Mouse (Mus musculus) CD4-positive naive resting alpha-beta T cell, adult 76 days (primary cell): ENCODE results near the gene Slc9a3r2. TPM values are rescaled to one million over a fixed set of nuclear protein-coding genes. Genes with fewer than 3 reads are reported as not detected.

ENCODE experiments used
- total RNA-seq: library from RNA; stranded (reverse); gene quantifications from one replicate; pipeline ENCODE4 v1.2.4, GENCODE M21; 2023

The Slc9a3r2 gene
- 0.73 TPM for total RNA-seq

DNA sequence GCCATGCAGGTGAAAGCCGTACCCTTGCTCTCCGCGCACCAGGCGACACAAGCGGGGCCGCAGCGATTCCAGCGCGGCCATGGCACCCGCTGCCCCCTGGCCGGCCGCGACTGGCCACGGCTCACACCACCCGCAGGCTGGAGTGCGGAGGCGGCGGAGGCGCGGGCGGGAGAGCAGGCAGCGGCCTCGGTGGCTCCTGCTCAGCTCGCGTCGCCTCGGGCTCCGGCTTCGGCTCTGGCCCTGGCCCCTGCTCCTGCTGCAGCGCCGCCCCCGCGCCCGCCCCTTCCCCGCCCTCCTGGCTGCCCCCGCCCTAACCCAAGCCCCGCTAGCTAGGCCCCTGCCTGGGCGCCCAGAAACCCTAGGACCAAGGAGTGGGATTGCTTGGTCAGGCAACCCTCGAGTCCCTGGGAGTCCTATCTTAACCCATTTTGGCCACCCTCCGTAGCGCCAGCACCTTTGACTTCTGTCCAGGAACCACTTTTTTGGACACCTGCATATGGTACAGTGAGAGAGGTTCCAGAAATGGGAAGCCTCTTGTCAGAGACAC, at the start of gene Slc9a3r2:
TSS of gene Slc9a3r2 (minus strand) at position 258 of the 547 bp plus-strand sequence.

DNA sequence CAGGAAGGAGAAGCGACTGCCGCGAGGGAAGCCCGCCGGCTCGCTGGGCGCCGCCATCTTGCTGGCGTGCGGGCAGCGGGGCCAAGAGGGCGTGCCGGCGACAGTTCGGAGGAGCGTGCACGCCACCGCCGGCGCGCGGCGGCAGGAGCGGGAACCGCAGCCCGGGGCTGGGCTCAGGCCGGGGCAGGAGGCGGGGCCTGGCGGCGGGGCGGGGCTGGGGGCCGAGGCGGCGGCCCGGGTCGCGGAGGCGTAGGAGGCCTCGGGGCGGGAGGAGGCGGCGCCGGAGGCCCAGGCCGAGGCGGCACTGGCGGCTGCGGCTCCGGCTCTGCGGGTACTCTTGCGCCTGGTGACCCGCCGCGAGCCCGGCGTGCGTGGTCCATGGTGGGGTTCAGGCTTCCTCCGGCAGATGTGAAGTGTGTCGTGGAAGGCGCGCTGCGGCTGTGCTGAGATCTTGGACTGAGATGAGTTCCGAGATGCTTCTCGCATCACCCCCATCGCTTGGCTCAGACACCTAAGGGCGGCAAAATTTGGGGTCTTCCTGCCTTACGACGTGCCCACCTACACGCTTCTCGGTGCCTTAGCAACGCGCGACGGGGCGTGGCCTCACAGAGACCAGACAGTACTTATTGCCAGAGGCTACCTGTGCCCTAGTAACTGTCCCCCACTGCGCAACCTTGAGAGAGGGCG, 46.0 kb upstream of the Slc9a3r2 start, which contains the start of the genes Gfer and Noxo1:
TSS of gene Gfer (minus strand) at position 146 of the 687 bp plus-strand sequence.
TSS of gene Noxo1 (plus strand) at position 224 of the 687 bp plus-strand sequence.

GRCm38 (mm10) chr17:24689251-24690081, 39.3 kb upstream of the Slc9a3r2 start, which contains the start of gene Syngr3:
Syngr3 (minus strand) TSS chr17:24689955.

GRCm38 (mm10) chr17:24669545-24670245, 19.6 kb upstream of the Slc9a3r2 start, which contains the start of gene Zfp598:
Zfp598 (plus strand) TSS chr17:24669687.

GRCm38 (mm10) chr17:24658017-24658758, 8.1 kb upstream of the Slc9a3r2 start, which contains the start of gene Npw:
Npw (minus strand) TSS chr17:24658457.

DNA sequence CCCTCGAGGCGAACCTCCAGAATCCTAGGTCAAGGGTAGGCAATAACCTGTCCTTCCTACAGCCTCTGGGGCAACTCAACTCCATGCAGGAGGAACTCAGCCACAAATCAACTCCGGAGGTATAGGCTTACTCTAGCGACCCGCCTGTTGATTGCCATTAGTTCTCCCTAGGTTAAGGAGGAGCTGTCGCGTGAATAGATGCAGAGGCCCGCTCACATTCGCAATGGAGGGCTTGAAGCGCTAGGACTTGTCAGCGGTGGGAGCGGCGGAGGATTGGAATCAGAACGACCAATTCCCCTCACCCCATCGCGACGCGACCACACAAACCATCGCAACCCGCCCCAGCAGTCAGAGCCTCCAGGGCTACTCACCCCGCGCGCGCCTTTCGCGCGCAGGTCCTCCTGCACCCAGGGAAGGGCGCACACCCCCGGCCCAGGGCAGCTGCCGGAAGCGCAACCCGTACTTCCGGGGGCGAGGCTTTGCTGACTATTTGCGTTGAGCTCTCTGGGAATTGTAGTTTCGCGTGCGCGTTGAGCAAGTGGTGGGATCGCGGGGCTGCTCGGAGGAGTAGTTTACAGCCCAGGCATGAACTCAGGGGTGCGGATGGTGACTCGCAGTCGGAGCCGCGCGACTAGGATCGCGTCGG, 17.8 kb downstream of the Slc9a3r2 start, which contains the start of the genes Tsc2 and Nthl1:
TSS of gene Tsc2 (minus strand) at position 464 of the 646 bp plus-strand sequence.
TSS of gene Nthl1 (plus strand) at position 514 of the 646 bp plus-strand sequence.

Other genes starting within 250 kb of the Slc9a3r2 start
- gene Rnps1, start 235.8 kb downstream of the Slc9a3r2 start, total RNA-seq, result 191 TPM
- gene Eci1, start 223.7 kb downstream of the Slc9a3r2 start, total RNA-seq, result 13.7 TPM
- 3.6 TPM for gene Dnase1l2, start 207.2 kb downstream of the Slc9a3r2 start, total RNA-seq
- 68.1 TPM for gene E4f1, start 180.0 kb downstream of the Slc9a3r2 start, total RNA-seq
- gene Pgp, start 179.9 kb downstream of the Slc9a3r2 start, total RNA-seq, result 10.9 TPM
- 0.59 TPM for gene Bricd5, start 176.4 kb downstream of the Slc9a3r2 start, total RNA-seq
- 12.4 TPM for gene Mlst8, start 171.2 kb downstream of the Slc9a3r2 start, total RNA-seq
- not detected for gene Caskin1, start 161.7 kb downstream of the Slc9a3r2 start, total RNA-seq
- 189 TPM for gene Traf7, start 122.4 kb downstream of the Slc9a3r2 start, total RNA-seq
- gene Rab26, start 116.1 kb downstream of the Slc9a3r2 start, total RNA-seq, result 1.8 TPM
- gene Pkd1, start 100.5 kb downstream of the Slc9a3r2 start, total RNA-seq, result 86.7 TPM
- gene Tsc2, start 17.7 kb downstream of the Slc9a3r2 start, total RNA-seq, result 56.1 TPM
- 2.0 TPM for gene Nthl1, start 17.6 kb downstream of the Slc9a3r2 start, total RNA-seq
- not detected for gene Npw, start 8.1 kb upstream of the Slc9a3r2 start, total RNA-seq
- 63.8 TPM for gene Zfp598, start 19.4 kb upstream of the Slc9a3r2 start, total RNA-seq
- gene Syngr3, start 39.6 kb upstream of the Slc9a3r2 start, total RNA-seq, result not detected
- 14.5 TPM for gene Gfer, start 45.8 kb upstream of the Slc9a3r2 start, total RNA-seq
- 2.7 TPM for gene Noxo1, start 45.9 kb upstream of the Slc9a3r2 start, total RNA-seq
- gene Tbl3, start 57.3 kb upstream of the Slc9a3r2 start, total RNA-seq, result 29.7 TPM
- not detected for gene Rnf151, start 67.7 kb upstream of the Slc9a3r2 start, total RNA-seq
- gene Rps2, start 67.8 kb upstream of the Slc9a3r2 start, total RNA-seq, result 1,468 TPM
- gene Ndufb10, start 74.2 kb upstream of the Slc9a3r2 start, total RNA-seq, result 64.9 TPM
- not detected for gene Rpl3l, start 77.5 kb upstream of the Slc9a3r2 start, total RNA-seq
- 31.3 TPM for gene Msrb1, start 86.3 kb upstream of the Slc9a3r2 start, total RNA-seq
- gene Hs3st6, start 102.7 kb upstream of the Slc9a3r2 start, total RNA-seq, result not detected
- gene Meiob, start 154.0 kb upstream of the Slc9a3r2 start, total RNA-seq, result not detected
- 29.9 TPM for gene Hagh, start 189.8 kb upstream of the Slc9a3r2 start, total RNA-seq
- 2.1 TPM for gene Fahd1, start 200.0 kb upstream of the Slc9a3r2 start, total RNA-seq
- not detected for gene Igfals, start 215.7 kb upstream of the Slc9a3r2 start, total RNA-seq
- 56.2 TPM for gene Nubp2, start 236.0 kb upstream of the Slc9a3r2 start, total RNA-seq
- gene Spsb3, start 236.3 kb upstream of the Slc9a3r2 start, total RNA-seq, result 27.0 TPM
- 66.7 TPM for gene Eme2, start 244.8 kb upstream of the Slc9a3r2 start, total RNA-seq
- gene Mrps34, start 244.8 kb upstream of the Slc9a3r2 start, total RNA-seq, result 40.3 TPM
- 15.3 TPM for gene Nme3, start 246.2 kb upstream of the Slc9a3r2 start, total RNA-seq